Mouse (Mus musculus) G1E (cell line): Measurements from ENCODE around the gene Zfp750. TPM values are rescaled to one million over a fixed set of nuclear protein-coding genes. Genes with fewer than 3 reads are reported as not detected.

Experiments used
- ATAC-seq: 2 replicates; pipeline ENCODE4 v1.8.0; 2016; ENCODE audit warnings: mild to moderate bottlenecking; ENCODE audit not compliant: insufficient number of reproducible peaks, poor library complexity, low FRiP score, severe bottlenecking; ENCODE audit errors: extremely low read depth
- DNase-seq: peaks from one replicate; pipeline ENCODE4 v3.0.0; 2012; ENCODE audit warnings: low spot score
- H3K27me3 ChIP-seq: 2 replicates; pipeline ENCODE4 v1.6.1; 2012; ENCODE audit warnings: mild to moderate bottlenecking, low read length, inconsistent platforms; ENCODE audit not compliant: insufficient read depth
- H3K36me3 ChIP-seq: replicated peaks from 2 replicates; pipeline ENCODE3; 2012; ENCODE audit warnings: mild to moderate bottlenecking, inconsistent platforms
- H3K4me1 ChIP-seq: 2 replicates; pipeline ENCODE4 v1.6.1; 2012; ENCODE audit warnings: low read depth, low read length, inconsistent platforms, mixed read lengths; ENCODE audit not compliant: insufficient read depth
- H3K4me3 ChIP-seq: 2 replicates; pipeline ENCODE4 v1.5.1; 2012; ENCODE audit warnings: low read depth, mild to moderate bottlenecking, inconsistent platforms, low read length, moderate library complexity, mixed read lengths
- H3K9me3 ChIP-seq: replicated peaks from 2 replicates; pipeline ENCODE4 v1.6.1; 2012; ENCODE audit warnings: inconsistent platforms
- CTCF ChIP-seq: IDR thresholded peaks from 2 replicates; pipeline ENCODE4 v1.5.1; 2012; ENCODE audit warnings: low read depth, low read length, inconsistent platforms, mixed read lengths
- GATA1 ChIP-seq: IDR thresholded peaks from 2 replicates; pipeline ENCODE4 v1.6.1; 2012; ENCODE audit warnings: borderline replicate concordance, low read length, inconsistent platforms, mixed read lengths
- GATA2 ChIP-seq: IDR thresholded peaks from 2 replicates; pipeline ENCODE4 v1.6.1; 2012; ENCODE audit warnings: low read depth, low read length, inconsistent platforms, borderline replicate concordance
- POLR2AphosphoS5 ChIP-seq: IDR thresholded peaks from 2 replicates; pipeline ENCODE4 v1.6.1; 2012; ENCODE audit warnings: low read depth, low read length, inconsistent platforms; ENCODE audit not compliant: insufficient replicate concordance
- TAL1 ChIP-seq: conservative IDR thresholded peaks from 2 replicates; pipeline ENCODE4 v1.6.1; 2012; ENCODE audit warnings: low read depth, low read length, inconsistent platforms, mixed read lengths
- polyA plus RNA-seq: library from polyadenylated mRNA; stranded (reverse); fragments of >175 nt; gene quantifications from 2 replicates; pipeline ENCODE4 v1.2.3, GENCODE M21; 2012
- total RNA-seq, 2 experiments: library from RNA; stranded (forward) in 1 of 2; stranded (reverse) in 1 of 2; fragments of 200-1000 nt in 1 of 2; fragments of >200 nt in 1 of 2; fragmentation: Nextera tagmentation in 1 of 2; gene quantifications; 2 replicates each; pipeline ENCODE4 v1.2.3; 2014 to 2017

The Zfp750 gene
- total and polyA plus RNA-seq, 3 experiments = 0.03 to 0.05 TPM; not detected in 1

DNA sequence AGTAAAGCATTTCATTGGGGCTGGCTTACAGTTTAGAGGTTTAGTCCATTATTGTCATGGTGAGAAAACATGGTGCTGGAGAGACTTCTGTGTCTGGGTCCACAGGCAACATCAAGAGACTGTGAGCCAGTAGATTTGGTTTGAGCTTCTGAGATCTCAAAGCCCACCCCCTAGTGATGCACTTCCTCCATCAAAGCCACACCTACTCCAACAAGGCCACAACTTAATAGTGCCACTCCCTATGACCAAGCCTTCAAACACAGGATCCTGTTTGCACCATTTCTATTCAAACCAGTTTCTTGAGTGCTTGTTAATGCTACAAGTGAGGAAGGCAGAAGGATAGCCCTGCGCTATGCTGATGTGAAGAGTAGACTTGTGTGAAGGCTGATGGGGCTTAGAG, 38.8 kb upstream of the Zfp750 start:
- peaks cover 52% of the 10 kb centered on the region for H3K4me1 ChIP-seq
- ATAC-seq (no peak), DNase-seq (no peak)
- TF ChIP-seq POLR2AphosphoS5 (no peak), TAL1 (no peak), CTCF (no peak), GATA2 (no peak), GATA1 (no peak)
- no peaks in the 10 kb centered on the region for H3K9me3 ChIP-seq
- H3K4me3 ChIP-seq = no peak overlapping the region
- H3K36me3 ChIP-seq = peaks cover 50% of the 10 kb centered on the region
- no peaks in the 10 kb centered on the region for H3K27me3 ChIP-seq

GRCm38 (mm10) chr11:121556727-121557126, 37.6 kb upstream of the Zfp750 start:
- DNase-seq (no peak), ATAC-seq (no peak)
- Histone ChIP-seq H3K36me3 (peaks cover 49% of the 10 kb centered on the region), H3K4me3 (no peak overlapping the region), H3K27me3 (no peaks in the 10 kb centered on the region), H3K4me1 (peaks cover 53% of the 10 kb centered on the region), H3K9me3 (no peaks in the 10 kb centered on the region)
- TF ChIP-seq POLR2AphosphoS5 = no peak
- TF ChIP-seq GATA1 = no peak
- no peak for TF ChIP-seq CTCF
- TF ChIP-seq GATA2 = no peak
- TF ChIP-seq TAL1 = no peak

DNA sequence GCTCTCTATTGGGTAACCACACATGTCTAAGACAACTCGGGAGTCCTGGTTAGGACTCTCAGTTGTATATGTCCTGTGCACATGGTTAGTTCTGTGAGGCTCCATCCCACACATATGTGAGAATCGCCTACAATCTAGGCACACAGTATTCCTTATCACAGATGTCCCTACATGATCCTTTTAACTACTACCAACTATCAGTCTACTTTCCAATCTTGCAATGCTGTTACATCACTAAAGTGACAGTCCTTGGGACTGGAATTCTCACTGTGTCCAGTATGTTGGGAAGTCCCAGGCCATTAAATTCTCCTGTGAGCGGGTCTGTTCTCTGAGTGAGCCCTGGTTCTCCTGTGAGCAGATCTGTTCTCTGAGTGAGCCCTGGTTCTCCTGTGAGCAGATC, 34.3 kb upstream of the Zfp750 start:
- no peak overlapping the region for H3K4me3 ChIP-seq
- TF ChIP-seq GATA1 (no peak), GATA2 (no peak), POLR2AphosphoS5 (no peak), CTCF (no peak), TAL1 (no peak)
- peaks cover 58% of the 10 kb centered on the region for H3K36me3 ChIP-seq
- no peaks in the 10 kb centered on the region for H3K27me3 ChIP-seq
- no peak for DNase-seq
- ATAC-seq = no peak
- peaks cover 61% of the 10 kb centered on the region for H3K4me1 ChIP-seq
- H3K9me3 ChIP-seq = no peaks in the 10 kb centered on the region

- DNase-seq (no peak), ATAC-seq (no peak)
- no peaks in the 10 kb centered on the region for H3K9me3 ChIP-seq
- H3K27me3 ChIP-seq = no peaks in the 10 kb centered on the region
- no peak overlapping the region for H3K4me3 ChIP-seq
- TF ChIP-seq CTCF (no peak), POLR2AphosphoS5 (no peak), GATA2 (no peak), TAL1 (no peak), GATA1 (no peak)
- H3K36me3 ChIP-seq = peaks cover 53% of the 10 kb centered on the region
- H3K4me1 ChIP-seq = peaks cover 61% of the 10 kb centered on the region
Observed at GRCm38 (mm10) chr11:121552846-121553457, 33.8 kb upstream of the Zfp750 start.

DNA sequence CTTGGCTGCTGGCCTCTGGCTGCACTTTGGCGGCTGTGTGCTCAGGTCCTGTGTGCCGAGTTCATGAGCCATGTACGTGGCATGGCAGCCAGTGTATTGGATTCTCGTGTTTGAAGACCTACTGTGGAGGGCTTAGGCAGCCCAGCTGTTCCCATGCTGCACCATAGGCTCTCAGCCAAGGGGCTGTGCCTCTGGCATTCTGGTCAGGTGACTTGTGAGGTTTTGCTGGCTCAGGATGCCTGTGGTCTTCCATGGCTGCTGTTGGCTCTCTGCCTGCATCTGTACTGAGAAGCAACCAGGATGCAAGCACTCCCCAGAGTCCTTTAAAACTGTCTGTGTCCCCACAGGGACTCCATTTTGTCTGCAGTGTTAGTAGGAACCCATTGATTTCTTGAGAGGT, 33.0 kb upstream of the Zfp750 start:
- TF ChIP-seq TAL1 (no peak), POLR2AphosphoS5 (no peak), CTCF (no peak), GATA2 (no peak), GATA1 (no peak)
- H3K36me3 ChIP-seq = peaks cover 45% of the 10 kb centered on the region
- no peaks in the 10 kb centered on the region for H3K27me3 ChIP-seq
- no peaks in the 10 kb centered on the region for H3K9me3 ChIP-seq
- peaks cover 67% of the 10 kb centered on the region for H3K4me1 ChIP-seq
- H3K4me3 ChIP-seq = no peak overlapping the region
- DNase-seq (no peak), ATAC-seq (no peak)

DNA sequence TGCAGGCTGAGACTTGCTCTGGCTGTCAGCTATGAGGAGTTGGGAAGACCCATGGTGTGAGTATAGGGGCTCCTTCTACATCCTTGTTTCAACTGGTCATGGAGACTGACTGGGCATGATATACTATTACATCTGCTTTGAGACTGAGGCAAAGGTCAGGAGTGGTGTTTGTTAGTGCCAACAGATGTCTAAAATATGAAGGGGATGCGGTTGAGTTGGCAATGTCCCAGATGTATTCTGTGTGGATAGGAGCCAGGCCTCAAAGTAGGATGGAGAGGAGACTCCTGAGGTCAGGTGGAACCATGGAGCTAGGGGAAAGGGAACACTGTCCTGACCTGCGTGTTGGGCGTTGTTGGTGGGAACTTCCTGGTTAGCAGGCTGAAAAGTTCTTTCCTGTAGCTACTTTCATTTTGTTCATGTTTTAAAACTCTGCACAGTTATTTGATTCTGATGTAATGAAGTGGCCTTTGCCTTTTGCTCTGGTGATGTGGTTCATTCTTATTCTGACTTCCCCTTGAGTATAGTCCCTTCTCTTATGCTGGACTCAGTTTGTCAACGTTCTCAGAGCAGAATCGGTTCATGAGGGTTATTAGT, 32.2 kb upstream of the Zfp750 start:
- Histone ChIP-seq H3K4me3 (no peak overlapping the region), H3K4me1 (peaks cover 76% of the 10 kb centered on the region), H3K36me3 (peaks cover 43% of the 10 kb centered on the region), H3K9me3 (no peaks in the 10 kb centered on the region), H3K27me3 (no peaks in the 10 kb centered on the region)
- TF ChIP-seq GATA1 (no peak), GATA2 (no peak), CTCF (no peak), POLR2AphosphoS5 (no peak), TAL1 (no peak)
- ATAC-seq (no peak), DNase-seq (no peak)
